Mouse (Mus musculus) neural tube, embryonic 15.5 days (tissue): ENCODE results near the gene Gm7694. TPM values are rescaled to one million over a fixed set of nuclear protein-coding genes. Genes with fewer than 3 reads are reported as not detected.

Experiments used
- ATAC-seq: fragments of 200-750 bp; cut with Nextera tagmentation; 2 replicates; pipeline ENCODE4 v1.8.0; 2017; ENCODE audit warnings: mild to moderate bottlenecking, moderate TSS enrichment, moderate library complexity; ENCODE audit not compliant: low FRiP score
- H3K27ac ChIP-seq: fragments of 300-500 bp; sonication (generic); replicated peaks from 2 replicates; pipeline ENCODE4 v1.5.1; 2015; ENCODE audit warnings: mild to moderate bottlenecking, inconsistent platforms
- H3K27me3 ChIP-seq: fragments of 300-500 bp; sonication (generic); replicated peaks from 2 replicates; pipeline ENCODE4 v1.6.1; 2015; ENCODE audit warnings: inconsistent platforms
- H3K36me3 ChIP-seq: fragments of 300-500 bp; sonication (generic); 2 replicates; pipeline ENCODE4 v1.6.1; 2015; ENCODE audit warnings: inconsistent platforms
- H3K4me1 ChIP-seq: fragments of 300-500 bp; sonication (generic); 2 replicates; pipeline ENCODE4 v1.6.1; 2015; ENCODE audit warnings: inconsistent platforms
- H3K4me2 ChIP-seq: fragments of 300-500 bp; sonication (generic); 2 replicates; pipeline ENCODE4 v1.6.1; 2015; ENCODE audit warnings: inconsistent platforms, mild to moderate bottlenecking, moderate library complexity
- H3K4me3 ChIP-seq: fragments of 300-500 bp; sonication (generic); replicated peaks from 2 replicates; pipeline ENCODE4 v1.5.1; 2015; ENCODE audit warnings: mild to moderate bottlenecking, inconsistent platforms
- H3K9ac ChIP-seq: fragments of 300-500 bp; sonication (generic); replicated peaks from 2 replicates; pipeline ENCODE4 v1.6.1; 2015; ENCODE audit warnings: mild to moderate bottlenecking, inconsistent platforms
- H3K9me3 ChIP-seq: fragments of 300-500 bp; sonication (generic); replicated peaks from 2 replicates; pipeline ENCODE4 v1.6.1; 2016; ENCODE audit warnings: inconsistent platforms
- WGBS: fragments of 180-500 bp; shearing (Covaris S2); methylation state at CpG from one replicate; pipeline ENCODE4 v1.1.7; 2015; ENCODE audit warnings: mixed read lengths; 5-methylcytosine and 5-hydroxymethylcytosine counted together
- polyA plus RNA-seq: library from polyadenylated mRNA; unstranded; fragments of >200 nt; fragmentation: Nextera tagmentation; extraction: Ambion mirVana; gene quantifications from 2 replicates; pipeline ENCODE4 v1.2.1, GENCODE M21; 2015

Gene Gm7694
- polyA plus RNA-seq: 1.8 and 2.1 TPM in 2 replicates

DNA sequence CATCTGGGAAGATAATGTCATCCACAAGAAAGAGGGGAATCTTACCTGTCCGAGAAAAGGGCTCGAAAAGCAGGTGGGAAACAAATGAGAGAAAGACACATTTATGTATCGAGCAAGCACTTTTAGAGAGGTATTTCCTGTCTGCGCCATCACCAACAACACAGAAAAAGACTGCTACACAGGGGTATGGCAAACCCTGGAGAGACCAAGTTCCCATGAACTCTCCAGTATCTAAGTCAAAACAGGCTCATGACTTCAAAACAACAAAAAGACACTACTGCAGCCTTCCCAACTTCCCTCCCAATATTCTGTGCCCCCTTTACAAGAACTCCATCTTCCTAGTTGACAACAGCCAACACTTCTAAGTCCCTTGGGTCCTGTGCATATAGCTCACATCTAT, at the start of gene Gm7694:
TSS of gene Gm7694 (minus strand) at position 101 of the 400 bp plus-strand sequence.
- 96% methylated on average over 4 of the region's 4 CpGs for WGBS
- ATAC-seq: no peak
- H3K4me3 ChIP-seq: no peak within 1 kb of the TSS
- no peak within 1 kb of the TSS for H3K9ac ChIP-seq
- H3K27me3 ChIP-seq: no peaks in the 10 kb centered on the region
- no peaks in the 10 kb centered on the region for H3K36me3 ChIP-seq
- no peaks in the 10 kb centered on the region for H3K9me3 ChIP-seq
- no peak within 1 kb of the TSS for H3K4me2 ChIP-seq
- no peaks in the 10 kb centered on the region for H3K4me1 ChIP-seq
- no peak within 1 kb of the TSS for H3K27ac ChIP-seq

DNA sequence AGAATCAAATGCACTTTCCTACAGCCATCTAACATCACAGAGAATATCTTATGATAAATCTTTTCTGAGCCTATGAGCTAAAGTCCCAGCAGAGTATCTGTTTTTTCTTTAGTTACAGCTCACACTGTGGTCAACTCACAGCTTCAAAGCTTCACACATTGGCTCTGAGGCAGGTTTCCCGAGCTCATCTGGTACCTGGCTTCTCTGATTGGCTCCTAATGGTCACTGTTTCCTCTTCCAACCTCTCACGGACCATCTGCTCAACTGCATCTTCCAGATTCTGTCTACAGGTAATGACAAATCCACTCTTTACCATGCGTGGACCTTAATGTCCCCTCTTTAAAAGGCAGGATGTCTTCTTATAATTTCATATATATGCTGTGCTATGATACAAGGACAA, 47.2 kb upstream of the Gm7694 start:
- Histone ChIP-seq H3K4me1 (no peaks in the 10 kb centered on the region), H3K4me3 (no peak overlapping the region), H3K36me3 (no peaks in the 10 kb centered on the region), H3K9me3 (no peaks in the 10 kb centered on the region), H3K27ac (no peak overlapping the region), H3K27me3 (no peaks in the 10 kb centered on the region), H3K9ac (no peak overlapping the region), H3K4me2 (no peak overlapping the region)
- ATAC-seq: no peak
- 73% methylated on average over 3 of the region's 3 CpGs for WGBS

DNA sequence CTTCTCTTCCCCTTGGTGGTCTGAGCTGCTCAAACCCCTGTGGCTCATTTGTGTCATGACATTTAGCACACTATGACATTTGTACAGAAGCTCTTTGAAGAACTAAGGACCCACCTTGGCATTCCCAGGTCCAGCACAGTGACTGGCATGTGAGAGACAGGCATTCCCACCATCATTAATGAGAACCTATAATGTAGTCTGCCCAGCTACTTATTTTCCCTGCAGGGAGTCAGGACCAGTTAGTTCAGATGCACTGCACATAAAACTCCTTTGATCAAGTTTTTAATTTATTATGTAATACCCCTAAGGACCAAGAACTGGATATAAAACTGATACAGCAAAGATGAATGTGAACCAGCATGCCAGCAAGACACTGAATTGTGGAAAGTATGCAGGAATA, 44.9 kb upstream of the Gm7694 start:
- Histone ChIP-seq H3K27ac (no peak overlapping the region), H3K27me3 (no peaks in the 10 kb centered on the region), H3K4me2 (no peak overlapping the region), H3K9me3 (no peaks in the 10 kb centered on the region), H3K36me3 (no peaks in the 10 kb centered on the region), H3K4me3 (no peak overlapping the region), H3K9ac (no peak overlapping the region), H3K4me1 (no peaks in the 10 kb centered on the region)
- ATAC-seq: no peak

DNA sequence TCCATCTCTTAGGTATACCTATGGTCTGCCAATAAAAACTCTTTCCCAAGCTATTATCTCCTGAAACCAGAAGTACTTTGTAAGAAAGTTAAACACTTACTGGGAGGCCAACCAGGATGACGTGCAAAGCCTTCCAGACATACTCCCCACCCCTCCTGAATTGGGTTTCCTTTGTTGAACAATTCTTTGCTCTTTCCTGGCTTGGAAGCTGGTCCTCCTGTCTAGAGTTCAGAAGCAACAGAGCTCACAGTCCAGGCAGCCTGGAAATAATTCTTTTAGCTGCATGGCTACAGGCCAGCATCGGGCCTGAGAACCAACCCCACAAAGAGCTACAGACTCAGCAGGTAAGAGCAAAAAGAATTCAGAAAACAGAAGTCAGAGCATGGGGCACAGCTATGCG, 40.1 kb upstream of the Gm7694 start:
- H3K27me3 ChIP-seq: no peaks in the 10 kb centered on the region
- no peak overlapping the region for H3K4me2 ChIP-seq
- no peak overlapping the region for H3K9ac ChIP-seq
- no peaks in the 10 kb centered on the region for H3K36me3 ChIP-seq
- no peak overlapping the region for H3K4me3 ChIP-seq
- no peak for ATAC-seq
- no peak overlapping the region for H3K27ac ChIP-seq
- no peaks in the 10 kb centered on the region for H3K4me1 ChIP-seq
- WGBS: 79% methylated on average over 3 of the region's 3 CpGs
- H3K9me3 ChIP-seq: no peaks in the 10 kb centered on the region

DNA sequence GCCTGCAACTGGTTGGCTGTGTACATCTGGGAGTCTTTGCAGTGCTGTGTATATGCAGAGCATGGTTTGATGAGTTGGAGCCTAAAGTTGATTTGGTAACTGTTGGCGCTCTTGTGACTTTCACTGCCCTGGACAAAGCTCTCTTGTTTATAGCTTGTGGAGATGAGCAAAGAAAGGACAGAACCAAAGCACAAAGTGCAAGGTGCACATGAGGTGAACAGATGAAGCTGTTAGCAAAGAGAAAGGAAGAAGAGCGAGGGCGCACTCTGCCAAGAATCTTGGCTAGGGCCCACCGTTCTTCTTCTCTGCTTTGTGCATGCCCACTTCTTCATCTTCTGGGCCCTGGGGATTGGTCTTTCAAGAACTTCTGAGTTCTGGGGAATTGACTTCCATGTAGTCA, 37.8 kb upstream of the Gm7694 start:
- Histone ChIP-seq H3K27ac (no peak overlapping the region), H3K36me3 (no peaks in the 10 kb centered on the region), H3K9me3 (no peaks in the 10 kb centered on the region), H3K27me3 (no peaks in the 10 kb centered on the region), H3K4me1 (no peaks in the 10 kb centered on the region), H3K4me3 (no peak overlapping the region), H3K9ac (no peak overlapping the region), H3K4me2 (no peak overlapping the region)
- ATAC-seq: no peak
- 98% methylated on average over 4 of the region's 4 CpGs for WGBS

DNA sequence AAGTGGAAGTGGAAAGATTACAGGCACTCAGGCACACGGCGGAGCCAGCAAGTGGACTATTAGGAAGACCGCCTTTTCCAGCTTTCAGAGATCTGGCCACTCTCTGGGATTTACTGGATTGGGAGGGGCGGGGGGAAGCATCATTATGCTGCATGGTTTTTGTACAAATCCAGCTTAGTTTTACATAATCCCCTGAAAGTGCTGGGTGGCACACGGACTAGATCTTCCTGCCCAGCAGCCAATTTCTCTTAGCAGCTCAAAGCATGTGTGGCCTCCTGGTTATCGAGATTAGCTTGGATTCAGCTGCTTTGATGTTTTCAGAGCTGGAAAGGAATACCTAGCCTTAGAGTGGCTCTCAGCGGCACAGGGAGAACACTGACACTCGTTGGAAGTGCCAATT, 36.9 kb upstream of the Gm7694 start:
- H3K36me3 ChIP-seq: no peaks in the 10 kb centered on the region; the same call in 1 of the 2 replicates
- 77% methylated on average over 8 of the region's 8 CpGs for WGBS
- ATAC-seq: no peak

DNA sequence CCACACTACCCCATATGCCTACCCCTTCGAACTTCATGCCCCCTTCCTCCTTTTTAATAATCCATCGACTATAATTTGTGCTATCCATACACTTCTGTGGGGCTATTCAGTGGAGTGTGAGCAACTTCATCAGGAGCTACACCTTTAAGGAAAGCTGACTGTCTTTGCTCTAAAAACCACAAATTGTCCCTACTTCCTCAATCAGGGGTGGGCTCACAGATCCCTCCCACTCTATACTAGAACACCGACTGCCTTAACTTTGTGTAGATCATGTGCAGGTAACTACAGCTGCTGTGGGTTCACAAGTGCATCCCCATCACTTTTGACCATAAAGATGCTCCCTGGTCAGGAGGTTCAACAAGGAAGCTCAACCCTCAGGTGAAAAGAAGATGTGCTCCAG, 33.8 kb upstream of the Gm7694 start:
- Histone ChIP-seq H3K4me1 (no peaks in the 10 kb centered on the region), H3K4me3 (no peak overlapping the region), H3K36me3 (no peaks in the 10 kb centered on the region; the same call in 1 of the 2 replicates), H3K27me3 (no peaks in the 10 kb centered on the region), H3K4me2 (no peak overlapping the region), H3K9me3 (no peaks in the 10 kb centered on the region), H3K9ac (no peak overlapping the region), H3K27ac (no peak overlapping the region)
- WGBS: 93% methylated on average over 3 of the region's 3 CpGs
- no peak for ATAC-seq

More for the DNA sequence above, 36.9 kb upstream of the Gm7694 start:
- H3K4me2 ChIP-seq: no peak overlapping the region
- no peaks in the 10 kb centered on the region for H3K27me3 ChIP-seq
- H3K9me3 ChIP-seq: no peaks in the 10 kb centered on the region
- no peaks in the 10 kb centered on the region for H3K4me1 ChIP-seq
- H3K4me3 ChIP-seq: no peak overlapping the region
- no peak overlapping the region for H3K27ac ChIP-seq
- no peak overlapping the region for H3K9ac ChIP-seq

DNA sequence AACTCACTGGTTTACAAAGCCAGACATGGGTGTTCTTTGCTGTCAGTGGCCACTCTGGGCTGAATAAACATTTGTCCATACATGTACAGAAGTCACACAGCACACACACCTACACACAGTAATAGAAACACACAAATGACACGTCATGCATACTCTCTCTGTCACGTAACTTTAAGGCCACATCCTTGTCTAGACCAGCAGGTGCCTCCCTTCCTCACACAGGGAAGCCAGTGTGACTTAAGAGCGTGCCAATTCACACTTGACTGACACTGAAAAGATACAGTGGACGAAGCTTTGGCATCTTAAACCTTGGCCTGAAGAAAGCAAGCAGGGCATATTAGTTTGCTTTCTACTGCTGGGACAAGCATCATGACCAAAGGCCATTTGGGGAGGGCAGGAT, 26.6 kb upstream of the Gm7694 start:
- H3K27ac ChIP-seq: no peak overlapping the region
- no peak overlapping the region for H3K4me3 ChIP-seq
- H3K36me3 ChIP-seq: no peaks in the 10 kb centered on the region
- H3K9ac ChIP-seq: no peak overlapping the region
- peaks cover 3% of the 10 kb centered on the region; the same call in 1 of the 2 replicates for H3K4me1 ChIP-seq
- 76% methylated on average over 4 of the region's 4 CpGs for WGBS
- no peaks in the 10 kb centered on the region for H3K27me3 ChIP-seq
- no peak overlapping the region for H3K4me2 ChIP-seq
- ATAC-seq: no peak
- no peaks in the 10 kb centered on the region for H3K9me3 ChIP-seq

DNA sequence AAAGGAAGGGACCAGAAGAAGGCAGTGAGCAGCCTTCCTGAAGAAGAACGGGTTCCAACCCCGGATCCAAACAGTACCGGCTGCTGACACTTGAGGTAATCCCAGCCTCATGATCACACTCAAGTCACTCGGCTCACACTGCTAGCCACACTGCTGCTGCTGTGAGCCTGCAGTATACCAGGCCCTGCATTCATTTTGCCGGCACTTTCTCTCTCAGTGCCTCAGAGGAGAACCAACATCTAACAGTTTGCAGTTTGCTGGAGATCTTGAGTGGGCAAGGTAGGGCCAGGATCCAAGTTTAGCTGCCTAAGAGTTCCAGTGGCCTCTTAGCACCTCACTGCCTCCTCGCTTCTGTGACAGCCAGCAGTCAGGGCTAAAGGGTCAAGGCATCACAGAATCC, 25.8 kb upstream of the Gm7694 start:
- 79% methylated on average over 6 of the region's 6 CpGs for WGBS
- Histone ChIP-seq H3K4me3 (no peak overlapping the region), H3K36me3 (no peaks in the 10 kb centered on the region), H3K9ac (no peak overlapping the region), H3K27me3 (no peaks in the 10 kb centered on the region), H3K27ac (no peak overlapping the region), H3K4me2 (no peak overlapping the region), H3K9me3 (no peaks in the 10 kb centered on the region), H3K4me1 (peaks cover 3% of the 10 kb centered on the region; the same call in 1 of the 2 replicates)
- ATAC-seq: no peak

DNA sequence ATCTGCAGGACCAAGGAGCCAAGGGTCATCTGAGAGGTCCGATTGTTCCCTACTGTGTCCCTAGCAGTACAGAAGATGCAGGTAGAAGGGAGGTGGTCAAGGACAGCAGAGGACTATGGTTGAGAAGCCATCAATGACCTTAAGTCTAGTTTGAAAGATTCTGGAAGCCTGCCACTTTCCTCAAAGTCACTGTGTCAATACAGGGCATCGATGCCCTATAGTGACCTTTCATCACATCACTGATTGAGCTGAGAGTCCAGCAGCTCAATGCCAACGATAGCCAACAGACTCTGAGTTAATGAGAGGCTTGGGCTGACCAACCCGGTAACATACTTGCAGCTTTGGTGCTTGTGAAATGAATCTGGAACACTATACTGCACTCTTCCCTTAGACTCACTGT, 19.1 kb upstream of the Gm7694 start:
- H3K27me3 ChIP-seq: no peaks in the 10 kb centered on the region
- H3K9me3 ChIP-seq: no peaks in the 10 kb centered on the region
- H3K27ac ChIP-seq: no peak overlapping the region
- H3K36me3 ChIP-seq: peaks cover under 1% of the 10 kb centered on the region; the same call in 1 of the 2 replicates
- no peak overlapping the region for H3K4me2 ChIP-seq
- H3K9ac ChIP-seq: no peak overlapping the region
- H3K4me3 ChIP-seq: no peak overlapping the region
- ATAC-seq: no peak
- 89% methylated on average over 4 of the region's 4 CpGs for whole genome bisulfite sequencing
- H3K4me1 ChIP-seq: no peaks in the 10 kb centered on the region

DNA sequence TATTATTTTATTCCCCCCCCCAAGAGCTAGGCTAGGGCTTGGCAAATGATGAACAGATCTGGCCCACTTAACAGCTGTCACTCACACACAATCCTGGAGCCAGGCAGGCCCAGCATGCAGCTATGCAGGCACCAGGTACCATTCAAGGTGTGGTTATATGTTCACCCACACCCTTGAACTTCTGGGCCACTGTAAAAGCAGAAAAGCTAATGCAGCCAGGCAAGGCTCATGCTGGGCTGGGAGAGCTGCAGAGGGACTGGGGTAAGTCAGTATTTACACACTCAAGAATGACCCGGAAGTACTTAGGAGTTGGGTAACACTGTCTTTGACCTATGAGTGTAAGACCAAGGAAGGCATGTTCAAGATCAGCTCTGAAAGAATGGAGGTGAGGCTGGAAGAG, 18.2 kb upstream of the Gm7694 start:
- no peak overlapping the region for H3K9ac ChIP-seq
- WGBS: 92% methylated on average over 1 of the region's 1 CpGs
- ATAC-seq: no peak
- H3K9me3 ChIP-seq: no peaks in the 10 kb centered on the region
- H3K4me1 ChIP-seq: no peaks in the 10 kb centered on the region
- H3K4me3 ChIP-seq: no peak overlapping the region
- H3K4me2 ChIP-seq: no peak overlapping the region
- H3K36me3 ChIP-seq: peaks cover 4% of the 10 kb centered on the region; the same call in 1 of the 2 replicates
- H3K27me3 ChIP-seq: no peaks in the 10 kb centered on the region
- no peak overlapping the region for H3K27ac ChIP-seq

DNA sequence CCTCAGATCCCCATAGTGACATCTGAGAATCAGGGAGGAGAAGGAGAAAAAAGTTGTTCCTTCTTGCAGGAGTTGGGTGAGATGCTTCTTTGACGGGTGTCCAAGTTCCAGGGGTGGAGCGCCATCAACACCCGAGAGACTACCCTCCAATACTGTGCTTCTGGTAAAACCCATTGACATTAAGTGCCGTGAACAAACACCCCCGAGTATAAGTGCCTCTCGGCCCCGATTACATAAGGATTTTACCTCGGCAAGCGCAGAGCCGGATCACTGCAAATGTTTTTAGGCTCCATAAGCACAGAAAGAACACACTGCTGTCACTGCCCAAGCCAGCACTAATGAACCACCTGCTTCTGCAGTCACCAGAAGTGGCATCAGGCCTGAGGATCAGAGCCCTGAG, 16.9 kb upstream of the Gm7694 start:
- Histone ChIP-seq H3K9ac (no peak overlapping the region), H3K9me3 (no peaks in the 10 kb centered on the region), H3K4me2 (no peak overlapping the region), H3K4me1 (no peaks in the 10 kb centered on the region), H3K36me3 (peaks cover 4% of the 10 kb centered on the region; the same call in 1 of the 2 replicates), H3K27ac (no peak overlapping the region), H3K27me3 (no peaks in the 10 kb centered on the region), H3K4me3 (no peak overlapping the region)
- WGBS: 92% methylated on average over 10 of the region's 10 CpGs
- no peak for ATAC-seq

DNA sequence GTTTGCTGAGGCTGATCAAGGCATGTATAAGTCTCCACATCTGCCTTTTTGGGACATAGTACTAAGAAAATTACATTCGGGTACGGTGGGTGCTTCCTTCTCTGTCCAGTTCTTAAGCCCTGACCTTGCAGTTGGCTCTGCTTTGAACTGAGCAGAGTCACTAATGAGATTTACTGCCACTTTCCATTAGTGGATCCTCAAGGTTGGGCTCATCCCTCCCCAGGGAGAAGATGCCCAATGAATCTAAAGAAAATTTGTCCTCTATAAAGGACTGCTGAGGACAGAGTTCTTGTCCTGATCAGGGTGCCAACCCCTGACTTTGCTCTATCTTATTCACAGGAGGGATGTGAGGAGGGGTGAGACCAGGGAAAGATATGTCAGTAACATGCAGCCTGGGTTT, 15.9 kb upstream of the Gm7694 start:
- no peak overlapping the region for H3K9ac ChIP-seq
- no peak for ATAC-seq
- WGBS: 88% methylated on average over 2 of the region's 2 CpGs
- H3K4me3 ChIP-seq: no peak overlapping the region
- H3K27ac ChIP-seq: no peak overlapping the region
- H3K36me3 ChIP-seq: peaks cover 4% of the 10 kb centered on the region; the same call in 1 of the 2 replicates
- no peaks in the 10 kb centered on the region for H3K9me3 ChIP-seq
- no peak overlapping the region for H3K4me2 ChIP-seq
- H3K4me1 ChIP-seq: no peaks in the 10 kb centered on the region
- H3K27me3 ChIP-seq: no peaks in the 10 kb centered on the region
